Mouse (Mus musculus): Measurements from ENCODE around the gene Pcdh15. TPM values are rescaled to one million over a fixed set of nuclear protein-coding genes. Genes with fewer than 3 reads are reported as not detected.

Gene Pcdh15
- total RNA-seq, 2 experiments from 2014 or later = 12.3 to 12.9 TPM

- peak in 1 of 2 experiments; percentile 23 for DNase-seq (ENCODE audit: low spot score in 2 of 2)
These were observed 1170.6 kb downstream of the Pcdh15 start for GRCm38 (mm10) chr10:74269637-74270269.

GRCm38 (mm10) chr10:74270894-74271293 is 1171.8 kb downstream of the Pcdh15 start:
- no peak for DNase-seq (ENCODE audit: low spot score in 2 of 2)

- DNase-seq (ENCODE audit: low spot score in 2 of 2) = no peak
These were observed 1205.0 kb downstream of the Pcdh15 start for GRCm38 (mm10) chr10:74304120-74304519.

- DNase-seq (ENCODE audit: low spot score in 2 of 2) = no peak
These were observed 1206.5 kb downstream of the Pcdh15 start for GRCm38 (mm10) chr10:74305439-74306158.

GRCm38 (mm10) chr10:74307035-74307434 is 1207.9 kb downstream of the Pcdh15 start:
- DNase-seq (ENCODE audit: low spot score in 2 of 2) = no peak

GRCm38 (mm10) chr10:74316091-74316490 is 1216.9 kb downstream of the Pcdh15 start:
- DNase-seq (ENCODE audit: low spot score in 2 of 2) = no peak

- DNase-seq (ENCODE audit: low spot score in 2 of 2) = no peak
These were observed 1236.3 kb downstream of the Pcdh15 start for GRCm38 (mm10) chr10:74335412-74335811.

GRCm38 (mm10) chr10:74339247-74340160 is 1240.4 kb downstream of the Pcdh15 start:
- DNase-seq (ENCODE audit: low spot score in 2 of 2) = no peak

- DNase-seq (ENCODE audit: low spot score in 2 of 2) = no peak
These were observed 1260.4 kb downstream of the Pcdh15 start for GRCm38 (mm10) chr10:74359526-74359925.

GRCm38 (mm10) chr10:74378697-74379096 is 1279.6 kb downstream of the Pcdh15 start:
- no peak for DNase-seq (ENCODE audit: low spot score in 2 of 2)

- DNase-seq (ENCODE audit: low spot score in 2 of 2) = no peak
These were observed 1280.4 kb downstream of the Pcdh15 start for GRCm38 (mm10) chr10:74379276-74380134.

- DNase-seq (ENCODE audit: low spot score in 2 of 2) = no peak
These were observed 1288.7 kb downstream of the Pcdh15 start for GRCm38 (mm10) chr10:74387538-74388499.

GRCm38 (mm10) chr10:74403111-74403510 is 1304.0 kb downstream of the Pcdh15 start:
- peak in 1 of 2 experiments; percentile 2 for DNase-seq (ENCODE audit: low spot score in 2 of 2)

GRCm38 (mm10) chr10:74414021-74414420 is 1314.9 kb downstream of the Pcdh15 start:
- DNase-seq (ENCODE audit: low spot score in 2 of 2) = no peak

- DNase-seq (ENCODE audit: low spot score in 2 of 2) = no peak
These were observed 1315.8 kb downstream of the Pcdh15 start for GRCm38 (mm10) chr10:74414945-74415344.

GRCm38 (mm10) chr10:74415359-74415758 is 1316.2 kb downstream of the Pcdh15 start:
- DNase-seq (ENCODE audit: low spot score in 2 of 2) = no peak

- no peak for DNase-seq (ENCODE audit: low spot score in 2 of 2)
These were observed 1316.8 kb downstream of the Pcdh15 start for GRCm38 (mm10) chr10:74415949-74416348.

GRCm38 (mm10) chr10:74450069-74450468 is 1350.9 kb downstream of the Pcdh15 start:
- no peak for DNase-seq (ENCODE audit: low spot score in 2 of 2)

- DNase-seq (ENCODE audit: low spot score in 2 of 2) = peak in 1 of 2 experiments; percentile 27
These were observed 1364.8 kb downstream of the Pcdh15 start for GRCm38 (mm10) chr10:74463972-74464371.
